In genomic region chr11:102268520-102269244, GRCm38 (mm10) we compare ENCODE assay signal across 19 mouse cellular contexts. TPM values are rescaled to one million over a fixed set of nuclear protein-coding genes. Genes with fewer than 3 reads are reported as not detected.
DNase-seq lines count a peak whose midpoint lies in the region; ATAC-seq and TF ChIP-seq lines count a peak whose summit lies in the region.
"Had no signal": no experiment of that assay in that cellular context is flagged by ENCODE, and none has a peak within 500 bp of the region (broad histone marks: within the 10 kb centered on the region; RNA-seq: fewer than 3 reads in every experiment).

TSS of gene Asb16 (plus strand) at chr11:102268743.

- no peak for TF ChIP-seq RAD21 in CH12.LX (IDR thresholded peaks at IDR 0.05; ENCODE audit: low read depth, low read length)
- no peak for TF ChIP-seq RAD21 in MEL (IDR thresholded peaks at IDR 0.05; ENCODE audit: low read depth, low read length)

- no peaks in the 10 kb centered on the region for H3K27me3 ChIP-seq in heart, embryonic 16.5 days (ENCODE audit: control insufficient read depth, insufficient read depth, low read length)
- H3K27me3 ChIP-seq in heart, embryonic 12.5 days (replicated peaks) = no peaks in the 10 kb centered on the region
- peaks cover 10% of the 10 kb centered on the region for H3K27me3 ChIP-seq in CH12.LX (replicated peaks)
- H3K27me3 ChIP-seq in MEL (ENCODE audit: control insufficient read depth in 1 of 2, insufficient read depth in 2 of 2, low read length in 2 of 2) = no peaks in the 10 kb centered on the region; a peak in 1 of 4 replicates
- 0 out of 2 replicates have a peak, but pooled peaks cover 5% of the 10 kb centered on the region for H3K27me3 ChIP-seq in limb, embryonic 10.5 days (ENCODE audit: low read depth, poor library complexity, severe bottlenecking)
- H3K27me3 ChIP-seq: intestine, embryonic 15.5 days had no signal

- H3K27ac ChIP-seq in heart, embryonic 16.5 days (ENCODE audit: low read length) = 0 out of 2 replicates have a peak within 1 kb of the TSS, but pooled peaks have one; percentile 9
- no peak within 1 kb of the TSS for H3K27ac ChIP-seq in heart, embryonic 12.5 days (ENCODE audit: poor library complexity, severe bottlenecking)
- H3K27ac ChIP-seq in CH12.LX (ENCODE audit: insufficient read depth, low read depth) (no peak within 1 kb of the TSS), MEL (ENCODE audit: control insufficient read depth, low read depth, low read length) (no peak within 1 kb of the TSS)
- peak within 1 kb of the TSS; percentile 54; the same call in 1 of the 2 replicates for H3K27ac ChIP-seq in limb, embryonic 10.5 days
- H3K27ac ChIP-seq: intestine, embryonic 15.5 days; midbrain, embryonic 10.5 days had no signal

- 78% methylated on average over 12 of the region's 12 CpGs for WGBS in heart, embryonic 16.5 days
- WGBS in heart, embryonic 12.5 days = 82% methylated on average over 12 of the region's 12 CpGs
- 86% methylated on average over 12 of the region's 12 CpGs for WGBS in limb, embryonic 10.5 days

- H3K79me2 ChIP-seq in CH12.LX (replicated peaks; ENCODE audit: control insufficient read depth, extremely low read depth, insufficient read depth, poor library complexity, severe bottlenecking) = no peaks in the 10 kb centered on the region
- H3K79me2 ChIP-seq in MEL (ENCODE audit: control insufficient read depth, insufficient read depth, low read length, poor library complexity) = no peaks in the 10 kb centered on the region

- peak within 1 kb of the TSS; percentile 8; the same call in 1 of the 2 replicates for H3K9ac ChIP-seq in heart, embryonic 16.5 days (ENCODE audit: low read length)
- H3K9ac ChIP-seq in heart, embryonic 12.5 days = no peak within 1 kb of the TSS
- H3K9ac ChIP-seq in CH12.LX (ENCODE audit: insufficient read depth, low read depth) (no peak within 1 kb of the TSS), MEL (ENCODE audit: control insufficient read depth, low read depth, low read length, poor library complexity, severe bottlenecking) (0 out of 2 replicates have a peak within 1 kb of the TSS, but pooled peaks have one; percentile 30)
- H3K9ac ChIP-seq: intestine, embryonic 15.5 days had no signal

- no peak within 1 kb of the TSS for H3K4me3 ChIP-seq in heart, embryonic 16.5 days (ENCODE audit: low read length)
- H3K4me3 ChIP-seq in heart, embryonic 12.5 days = no peak within 1 kb of the TSS
- H3K4me3 ChIP-seq in CH12.LX (replicated peaks in 1 of 3; ENCODE audit: low read depth in 2 of 3, low read length in 2 of 3, poor library complexity in 1 of 3) = no peak within 1 kb of the TSS
- peak within 1 kb of the TSS; percentile 30 to 35; a peak in 3 of 4 replicates for H3K4me3 ChIP-seq in MEL (ENCODE audit: control insufficient read depth in 1 of 2, insufficient read depth in 1 of 2, low read depth in 2 of 2, low read length in 2 of 2)
- H3K4me3 ChIP-seq in limb, embryonic 10.5 days = peak within 1 kb of the TSS; percentile 9; the same call in 1 of the 2 replicates
- H3K4me3 ChIP-seq: hindbrain, embryonic 10.5 days; intestine, embryonic 15.5 days; midbrain, embryonic 10.5 days had no signal

- H3K9me3 ChIP-seq in heart, embryonic 16.5 days (replicated peaks; ENCODE audit: control insufficient read depth, low read length) = no peaks in the 10 kb centered on the region
- H3K9me3 ChIP-seq in heart, embryonic 12.5 days (replicated peaks) = no peaks in the 10 kb centered on the region
- H3K9me3 ChIP-seq in CH12.LX (replicated peaks; ENCODE audit: low read length) (no peaks in the 10 kb centered on the region), MEL (replicated peaks; ENCODE audit: insufficient read depth, low read length) (no peaks in the 10 kb centered on the region)
- H3K9me3 ChIP-seq in limb, embryonic 10.5 days (replicated peaks) = no peaks in the 10 kb centered on the region
- H3K9me3 ChIP-seq: hindbrain, embryonic 10.5 days; intestine, embryonic 15.5 days; midbrain, embryonic 10.5 days had no signal

- H3K36me3 ChIP-seq in heart, embryonic 16.5 days (ENCODE audit: control insufficient read depth, insufficient read depth) = no peaks in the 10 kb centered on the region
- H3K36me3 ChIP-seq in heart, embryonic 12.5 days = peaks cover 7% of the 10 kb centered on the region; the same call in 1 of the 2 replicates
- H3K36me3 ChIP-seq in CH12.LX (replicated peaks in 1 of 2; ENCODE audit: control insufficient read depth in 1 of 2, insufficient read depth in 1 of 2, low read length in 1 of 2) (peaks cover 14 to 25% of the 10 kb centered on the region in 2 experiments), MEL (ENCODE audit: control insufficient read depth in 1 of 2, insufficient read depth in 2 of 2, low read length in 2 of 2) (no peaks in the 10 kb centered on the region)
- H3K36me3 ChIP-seq in limb, embryonic 10.5 days = peaks cover 20% of the 10 kb centered on the region
- H3K36me3 ChIP-seq: intestine, embryonic 15.5 days had no signal

- in situ Hi-C loops in CH12.LX (cut with MboI; ENCODE audit: low pct_ligation_motif_present, low pct_unique_long_range_greater_than_20kb, low sequenced_read_pairs) = no loop called here

- ATAC-seq in heart, embryonic 16.5 days (replicated peaks; ENCODE audit: extremely low read depth, insufficient read depth, low FRiP score) = no peak; the same call in 1 of the 2 replicates
- ATAC-seq in heart, embryonic 12.5 days (ENCODE audit: insufficient number of reproducible peaks, low FRiP score) = no peak
- ATAC-seq in megakaryocyte progenitor cell, adult 5-6 weeks (replicated peaks; ENCODE audit: poor library complexity) = no peak
- ATAC-seq: forebrain, embryonic 14.5 days; intestine, embryonic 15.5 days; lung, postnatal 0 days had no signal

- TF ChIP-seq CTCF in CH12.LX (conservative IDR thresholded peaks at IDR 0.05 in 1 of 2, IDR thresholded peaks at IDR 0.05 in 1 of 2; ENCODE audit: low read depth in 2 of 2, low read length in 2 of 2) (no peak), MEL (IDR thresholded peaks at IDR 0.05 in 2 of 3, conservative IDR thresholded peaks at IDR 0.05 in 1 of 3; ENCODE audit: control insufficient read depth in 1 of 3, insufficient read depth in 1 of 3, low read depth in 2 of 3, low read length in 3 of 3, poor library complexity in 1 of 3, severe bottlenecking in 1 of 3) (no peak)

- H3K4me1 ChIP-seq in heart, embryonic 16.5 days (ENCODE audit: control insufficient read depth, insufficient read depth, low read length) = peaks cover 14% of the 10 kb centered on the region; the same call in 1 of the 2 replicates
- H3K4me1 ChIP-seq in heart, embryonic 12.5 days (replicated peaks) = peaks cover 14% of the 10 kb centered on the region; the same call in 1 of the 2 replicates
- H3K4me1 ChIP-seq in CH12.LX (ENCODE audit: control insufficient read depth in 1 of 2, insufficient read depth in 2 of 2) (peaks cover 0 to 15% of the 10 kb centered on the region in 2 experiments; a peak in 2 of 4 replicates), MEL (ENCODE audit: control insufficient read depth in 1 of 2, insufficient read depth in 2 of 2, low read length in 2 of 2) (no peaks in the 10 kb centered on the region)
- H3K4me1 ChIP-seq in limb, embryonic 10.5 days = peaks cover 17% of the 10 kb centered on the region

- no peak for TF ChIP-seq EP300 in CH12.LX (IDR thresholded peaks at IDR 0.05; ENCODE audit: low read length)
- no peak for TF ChIP-seq EP300 in MEL (IDR thresholded peaks at IDR 0.05; ENCODE audit: low read depth in 1 of 2, low read length in 2 of 2)

- dilution Hi-C loops in CH12.LX (cut with MboI; ENCODE audit: extremely low pct_ligation_motif_present, extremely low pct_unique_long_range_greater_than_20kb, low sequenced_read_pairs) = no loop called here

- DNase-seq in CH12.LX (ENCODE audit: extremely low read depth) (no peak), MEL (ENCODE audit: low read depth, low spot score) (no peak)
- DNase-seq in limb, embryonic 10.5 days (ENCODE audit: low spot score) = no peak
- DNase-seq in kidney, postnatal 10 days = no peak
- DNase-seq: adrenal gland, postnatal 10 days; cerebellum, adult 9-11 months; embryo, embryonic 11 days; kidney, postnatal 14 days; layer of hippocampus, adult 9-11 months; right cerebral cortex, postnatal 14 days had no signal

- no peak within 1 kb of the TSS for H3K4me2 ChIP-seq in heart, embryonic 16.5 days (ENCODE audit: low read depth, low read length)
- H3K4me2 ChIP-seq in heart, embryonic 12.5 days = no peak within 1 kb of the TSS
- peak within 1 kb of the TSS; percentile 23; the same call in 1 of the 2 replicates for H3K4me2 ChIP-seq in CH12.LX (ENCODE audit: insufficient read depth, low read depth, poor library complexity, severe bottlenecking)
- H3K4me2 ChIP-seq: intestine, embryonic 15.5 days had no signal

- TF ChIP-seq POLR2A in CH12.LX (IDR thresholded peaks at IDR 0.05; ENCODE audit: low read depth, low read length) (no peak), MEL (IDR thresholded peaks at IDR 0.05; ENCODE audit: control insufficient read depth in 1 of 2, insufficient read depth in 1 of 2, low read depth in 1 of 2, low read length in 2 of 2, poor library complexity in 1 of 2) (no peak)

TF ChIP-seq in CH12.LX, 34 proteins besides CTCF, POLR2A, EP300 and RAD21 (continues in another document):
- TF ChIP-seq MAX (IDR thresholded peaks at IDR 0.05; ENCODE audit: low read length) = no peak
- TF ChIP-seq MEF2A (IDR thresholded peaks at IDR 0.05; ENCODE audit: borderline replicate concordance, low read depth, low read length) = no peak
- no peak for TF ChIP-seq E2F4 (IDR thresholded peaks at IDR 0.05; ENCODE audit: insufficient replicate concordance, low read depth, low read length)
- TF ChIP-seq TCF12 (IDR thresholded peaks at IDR 0.05; ENCODE audit: low read depth, low read length) = no peak

TF ChIP-seq in MEL, 35 proteins besides CTCF, POLR2A, EP300 and RAD21 (continues in another document):
- TF ChIP-seq USF1 (IDR thresholded peaks at IDR 0.05; ENCODE audit: low read depth, low read length) = no peak
- TF ChIP-seq NRF1 (IDR thresholded peaks at IDR 0.05; ENCODE audit: insufficient read depth, low read depth, low read length, poor library complexity, severe bottlenecking) = no peak
- TF ChIP-seq USF2 (IDR thresholded peaks at IDR 0.05; ENCODE audit: borderline replicate concordance in 1 of 2, insufficient read depth in 1 of 2, low read depth in 1 of 2, low read length in 2 of 2) = no peak
- no peak for TF ChIP-seq JUND (IDR thresholded peaks at IDR 0.05; ENCODE audit: low read depth, low read length)

RNA-seq across cellular contexts. Expression of gene Asb16, which starts in this region (rescaled TPM):
- 0.08 and 0.09 TPM in 2 replicates for polyA plus RNA-seq in heart, embryonic 16.5 days (2015; fragmentation: Nextera tagmentation; extraction: Ambion mirVana)
- polyA plus RNA-seq in heart, embryonic 12.5 days (2016; fragmentation: Nextera tagmentation; extraction: Ambion mirVana) = 0.06 and 0.13 TPM in 2 replicates
- total RNA-seq in CH12.LX (2012; rRNA removed) (0.04 TPM in 1 of 2 replicates, not detected in the other), CH12.LX (2014; rRNA removed) (not detected in 2 replicates), MEL (2012; rRNA removed) (3.9 and 4.4 TPM in 2 replicates)
- polyA plus RNA-seq in CH12.LX (2012; ENCODE audit: insufficient read length, low read depth) (not detected in 2 replicates), MEL (2012; ENCODE audit: insufficient read depth in 1 of 2, insufficient read length in 2 of 2, low read depth in 1 of 2, low replicate concordance in 2 of 2, missing spikeins in 1 of 2) (1 to 10 TPM in 1 of 2 experiments, not detected in 1; 8.5 TPM)
- 0.06 and 0.08 TPM in 2 replicates for polyA plus RNA-seq in limb, embryonic 10.5 days (2016; fragmentation: Nextera tagmentation; extraction: Ambion mirVana)
- 1.5 and 2.0 TPM in 2 replicates for total RNA-seq in megakaryocyte progenitor cell, adult 5-6 weeks (2015)
- 0.54 and 0.58 TPM in 2 replicates for total RNA-seq in megakaryocyte progenitor cell, adult 5-6 weeks (2017)
- polyA plus RNA-seq: C2C12; forebrain, embryonic 14.5 days; intestine, embryonic 15.5 days; lung, postnatal 0 days had no signal

Comparison
In these comparisons a context has a peak if more than half of its experiments do, and no peak if none do; other contexts are left out.
1. H3K27ac ChIP-seq: peak in heart, embryonic 16.5 days (single experiment) and limb, embryonic 10.5 days (single experiment); none in heart, embryonic 12.5 days (single experiment), CH12.LX (single experiment) and MEL (single experiment).
2. H3K9ac ChIP-seq: peak in heart, embryonic 16.5 days (single experiment) and MEL (single experiment); none in heart, embryonic 12.5 days (single experiment) and CH12.LX (single experiment).
3. H3K4me3 ChIP-seq: peak in MEL (2 of 2) and limb, embryonic 10.5 days (single experiment); none in heart, embryonic 16.5 days (single experiment), heart, embryonic 12.5 days (single experiment) and CH12.LX (0 of 3).